Mouse (Mus musculus): ENCODE data around the gene Gpd1.

DNA sequence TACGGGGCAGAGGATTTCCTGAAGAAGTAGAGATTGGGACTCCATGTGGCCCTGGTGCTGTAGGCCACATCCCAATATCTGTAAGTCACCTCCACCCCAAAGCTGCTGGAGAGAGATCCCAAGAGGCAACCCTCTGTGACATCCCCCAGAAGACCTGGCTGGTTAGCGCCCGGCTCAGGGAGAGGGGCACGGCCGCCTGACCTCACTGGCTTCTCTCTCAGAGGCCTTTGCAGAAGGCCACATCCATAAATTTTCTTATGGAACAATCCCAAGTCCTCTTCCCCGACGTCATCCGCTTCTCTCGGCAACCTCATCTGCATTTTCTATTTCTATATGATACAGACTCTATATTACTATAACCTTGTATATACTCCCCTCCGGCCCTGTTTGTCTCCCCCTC is 17.6 kb upstream of the Gpd1 start:
- TF ChIP-seq CTCF (IDR thresholded peaks at IDR 0.05; ENCODE audit: borderline replicate concordance, insufficient read depth, low read depth, low read length) = no peak
- no peak for TF ChIP-seq POLR2A (IDR thresholded peaks at IDR 0.05; ENCODE audit: borderline replicate concordance, insufficient read depth, low read length)
